Mouse (Mus musculus) liver, postnatal 0 days (tissue): ENCODE measurements at regions not wholly inside any gene's neighbourhood (a gene's known extent, or its start where the extent isn't known, plus 50 kb on each side); places are given as distances from the start of the nearest gene placed in this dataset.

Source experiments
- ATAC-seq: fragments of 200-750 bp; cut with Nextera tagmentation; 2 replicates; pipeline ENCODE4 v1.8.0; 2017; ENCODE audit warnings: mild to moderate bottlenecking, moderate library complexity
- DNase-seq: peaks from one replicate; pipeline ENCODE4 v3.0.0-alpha.2; 2016
- H3K27ac ChIP-seq: fragments of 300-500 bp; sonication (generic); 2 replicates; pipeline ENCODE4 v1.5.1; 2014; ENCODE audit warnings: antibody characterized with exemption, moderate library complexity, mild to moderate bottlenecking, low read depth
- H3K27me3 ChIP-seq: fragments of 300-500 bp; sonication (generic); 2 replicates; pipeline ENCODE4 v1.6.1; 2014; ENCODE audit warnings: low read length, control low read depth, mixed read lengths; ENCODE audit not compliant: insufficient read depth
- H3K36me3 ChIP-seq: fragments of 300-500 bp; sonication (generic); replicated peaks from 2 replicates; pipeline ENCODE4 v1.6.1; 2014; ENCODE audit warnings: mild to moderate bottlenecking, control low read depth, low read length, moderate library complexity, mixed read lengths; ENCODE audit not compliant: insufficient read depth
- H3K4me1 ChIP-seq: fragments of 300-500 bp; sonication (generic); 2 replicates; pipeline ENCODE4 v1.6.1; 2014; ENCODE audit warnings: antibody characterized with exemption, mild to moderate bottlenecking, control low read depth; ENCODE audit not compliant: insufficient read depth
- H3K4me2 ChIP-seq: fragments of 300-500 bp; sonication (generic); 2 replicates; pipeline ENCODE4 v1.6.1; 2014; ENCODE audit warnings: low read depth, mild to moderate bottlenecking, low read length, moderate library complexity, mixed read lengths
- H3K4me3 ChIP-seq: fragments of 300-500 bp; sonication (generic); 2 replicates; pipeline ENCODE4 v1.5.1; 2014; ENCODE audit warnings: low read depth, low read length
- H3K9ac ChIP-seq: fragments of 300-500 bp; sonication (generic); replicated peaks from 2 replicates; pipeline ENCODE4 v1.6.1; 2014; ENCODE audit warnings: mild to moderate bottlenecking, moderate library complexity
- H3K9me3 ChIP-seq: fragments of 300-500 bp; sonication (generic); 2 replicates; pipeline ENCODE4 v1.6.1; 2016; ENCODE audit warnings: mild to moderate bottlenecking, control low read depth, low read length, mixed read lengths
- CTCF ChIP-seq: sonication (generic); IDR thresholded peaks from 2 replicates; pipeline ENCODE4 v1.5.1; 2016; ENCODE audit warnings: antibody characterized with exemption, low read depth
- EP300 ChIP-seq: IDR thresholded peaks from 2 replicates; pipeline ENCODE4 v1.6.1; 2016; ENCODE audit warnings: antibody characterized with exemption, low read depth, mild to moderate bottlenecking
- WGBS: fragments of 180-500 bp; shearing (Covaris S2); extraction: QIAGEN DNeasy Blood & Tissue Kit; methylation state at CpG from one replicate; pipeline ENCODE4 v1.1.7; 2014; ENCODE audit not compliant: insufficient replicate concordance; 5-methylcytosine and 5-hydroxymethylcytosine counted together

DNA sequence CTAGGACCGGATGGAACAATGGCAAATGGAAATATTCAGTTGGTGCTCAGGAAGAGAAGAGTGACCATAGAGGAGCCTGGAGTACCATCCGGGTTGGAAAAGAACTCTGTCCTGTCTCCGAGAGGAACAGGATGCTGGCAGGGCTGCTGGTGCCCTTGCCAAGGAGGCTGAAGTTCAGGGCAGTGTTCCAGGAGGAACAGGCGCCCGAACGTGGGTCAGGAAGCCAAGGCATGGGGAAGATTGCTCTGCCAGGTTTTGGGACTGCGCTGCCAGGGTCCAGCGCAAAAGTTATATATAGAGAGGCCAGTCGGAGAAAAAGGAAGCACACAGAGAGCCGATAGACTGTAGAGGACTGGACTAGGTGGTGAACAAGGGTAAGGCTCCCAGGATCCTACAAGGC, 92.3 kb upstream of the Mdm1 start:
- Histone ChIP-seq H3K27me3 (no peaks in the 10 kb centered on the region), H3K36me3 (no peaks in the 10 kb centered on the region), H3K4me2 (no peak overlapping the region), H3K27ac (no peak overlapping the region), H3K9me3 (no peaks in the 10 kb centered on the region), H3K9ac (no peak overlapping the region), H3K4me1 (no peaks in the 10 kb centered on the region), H3K4me3 (no peak overlapping the region)
- 83% methylated on average over 10 of the region's 10 CpGs for WGBS
- no peak for ATAC-seq
- no peak for TF ChIP-seq CTCF
- TF ChIP-seq EP300 = peak; percentile 30; the same call in 1 of the 2 replicates
- no peak for DNase-seq

GRCm38 (mm10) chr10:118050152-118050641, 91.4 kb upstream of the Mdm1 start:
- Histone ChIP-seq H3K4me1 (no peaks in the 10 kb centered on the region), H3K4me3 (no peak overlapping the region), H3K27me3 (no peaks in the 10 kb centered on the region), H3K4me2 (no peak overlapping the region), H3K9me3 (no peaks in the 10 kb centered on the region), H3K27ac (no peak overlapping the region), H3K9ac (no peak overlapping the region), H3K36me3 (no peaks in the 10 kb centered on the region)
- ATAC-seq = no peak
- TF ChIP-seq EP300 (no peak), CTCF (no peak)
- 28% methylated on average over 5 of the region's 5 CpGs for WGBS
- no peak for DNase-seq

GRCm38 (mm10) chr10:118052042-118052441, 89.6 kb upstream of the Mdm1 start:
- no peaks in the 10 kb centered on the region for H3K36me3 ChIP-seq
- no peak overlapping the region for H3K27ac ChIP-seq
- no peak overlapping the region for H3K9ac ChIP-seq
- TF ChIP-seq CTCF (no peak), EP300 (no peak)
- H3K4me1 ChIP-seq = no peaks in the 10 kb centered on the region
- H3K9me3 ChIP-seq = no peaks in the 10 kb centered on the region
- H3K4me3 ChIP-seq = no peak overlapping the region
- no peak overlapping the region for H3K4me2 ChIP-seq
- H3K27me3 ChIP-seq = no peaks in the 10 kb centered on the region
- WGBS = 28% methylated on average over 11 of the region's 11 CpGs
- DNase-seq = peak; percentile 37
- peak; percentile 35 for ATAC-seq

DNA sequence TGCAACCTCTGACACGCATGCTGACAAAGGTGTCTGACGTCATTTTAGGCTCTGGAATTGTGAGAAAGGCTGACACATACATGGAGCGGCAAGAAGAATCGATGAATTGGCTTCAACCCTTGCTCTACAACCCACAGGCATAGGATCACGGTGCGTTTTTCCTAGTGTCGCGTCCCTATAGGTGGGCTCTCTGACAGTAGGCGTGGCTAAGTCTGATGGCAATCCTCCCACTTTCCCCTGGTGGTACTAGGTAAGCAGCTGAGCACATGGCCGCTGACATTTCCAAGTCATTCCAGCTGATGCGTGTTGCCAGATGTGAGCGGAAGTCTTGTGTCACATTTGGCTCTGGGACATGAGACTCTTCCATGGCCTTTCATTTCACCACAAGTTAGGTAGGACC, 89.1 kb upstream of the Mdm1 start:
- Histone ChIP-seq H3K9ac (no peak overlapping the region), H3K27ac (no peak overlapping the region), H3K9me3 (no peaks in the 10 kb centered on the region), H3K4me3 (no peak overlapping the region), H3K4me2 (no peak overlapping the region), H3K4me1 (no peaks in the 10 kb centered on the region), H3K27me3 (no peaks in the 10 kb centered on the region), H3K36me3 (no peaks in the 10 kb centered on the region)
- WGBS = 70% methylated on average over 12 of the region's 12 CpGs
- DNase-seq (no peak), ATAC-seq (peak; percentile 59)
- TF ChIP-seq CTCF (no peak), EP300 (no peak)

GRCm38 (mm10) chr10:118053037-118053436, 88.6 kb upstream of the Mdm1 start:
- ATAC-seq = no peak
- WGBS = 81% methylated on average over 5 of the region's 5 CpGs
- TF ChIP-seq CTCF (no peak), EP300 (no peak)
- Histone ChIP-seq H3K27ac (no peak overlapping the region), H3K4me2 (no peak overlapping the region), H3K4me3 (no peak overlapping the region), H3K36me3 (no peaks in the 10 kb centered on the region), H3K9ac (no peak overlapping the region), H3K4me1 (no peaks in the 10 kb centered on the region), H3K9me3 (no peaks in the 10 kb centered on the region), H3K27me3 (no peaks in the 10 kb centered on the region)
- DNase-seq = no peak

- H3K27me3 ChIP-seq = no peaks in the 10 kb centered on the region
- no peaks in the 10 kb centered on the region for H3K9me3 ChIP-seq
- ATAC-seq = no peak
- no peak overlapping the region for H3K27ac ChIP-seq
- DNase-seq = no peak
- H3K4me1 ChIP-seq = no peaks in the 10 kb centered on the region
- no peak for TF ChIP-seq EP300
- no peak for TF ChIP-seq CTCF
- no peak overlapping the region for H3K4me2 ChIP-seq
- H3K9ac ChIP-seq = no peak overlapping the region
- no peak overlapping the region for H3K4me3 ChIP-seq
- no peaks in the 10 kb centered on the region for H3K36me3 ChIP-seq
- 36% methylated on average over 9 of the region's 9 CpGs for WGBS
Measured at GRCm38 (mm10) chr10:118056789-118057271, 84.8 kb upstream of the Mdm1 start.

GRCm38 (mm10) chr10:118057516-118057915, 84.1 kb upstream of the Mdm1 start:
- DNase-seq (no peak), ATAC-seq (no peak)
- Histone ChIP-seq H3K36me3 (no peaks in the 10 kb centered on the region), H3K4me1 (no peaks in the 10 kb centered on the region), H3K9me3 (no peaks in the 10 kb centered on the region), H3K4me2 (no peak overlapping the region), H3K9ac (no peak overlapping the region), H3K27ac (no peak overlapping the region), H3K27me3 (no peaks in the 10 kb centered on the region), H3K4me3 (no peak overlapping the region)
- no peak for TF ChIP-seq CTCF
- TF ChIP-seq EP300 = no peak
- 73% methylated on average over 3 of the region's 3 CpGs for whole genome bisulfite sequencing
